Mouse (Mus musculus) liver, postnatal 0 days (tissue): Measurements from ENCODE around the gene Esrra. TPM values are rescaled to one million over a fixed set of nuclear protein-coding genes. Genes with fewer than 3 reads are reported as not detected.

Experiments used
- ATAC-seq: fragments of 200-750 bp; cut with Nextera tagmentation; 2 replicates; pipeline ENCODE4 v1.8.0; 2017; ENCODE audit warnings: mild to moderate bottlenecking, moderate library complexity
- DNase-seq: peaks from one replicate; pipeline ENCODE4 v3.0.0-alpha.2; 2016
- H3K27ac ChIP-seq: fragments of 300-500 bp; sonication (generic); 2 replicates; pipeline ENCODE4 v1.5.1; 2014; ENCODE audit warnings: antibody characterized with exemption, moderate library complexity, mild to moderate bottlenecking, low read depth
- H3K27me3 ChIP-seq: fragments of 300-500 bp; sonication (generic); 2 replicates; pipeline ENCODE4 v1.6.1; 2014; ENCODE audit warnings: low read length, control low read depth, mixed read lengths; ENCODE audit not compliant: insufficient read depth
- H3K36me3 ChIP-seq: fragments of 300-500 bp; sonication (generic); replicated peaks from 2 replicates; pipeline ENCODE4 v1.6.1; 2014; ENCODE audit warnings: mild to moderate bottlenecking, control low read depth, low read length, moderate library complexity, mixed read lengths; ENCODE audit not compliant: insufficient read depth
- H3K4me1 ChIP-seq: fragments of 300-500 bp; sonication (generic); 2 replicates; pipeline ENCODE4 v1.6.1; 2014; ENCODE audit warnings: antibody characterized with exemption, mild to moderate bottlenecking, control low read depth; ENCODE audit not compliant: insufficient read depth
- H3K4me2 ChIP-seq: fragments of 300-500 bp; sonication (generic); 2 replicates; pipeline ENCODE4 v1.6.1; 2014; ENCODE audit warnings: low read depth, mild to moderate bottlenecking, low read length, moderate library complexity, mixed read lengths
- H3K4me3 ChIP-seq: fragments of 300-500 bp; sonication (generic); 2 replicates; pipeline ENCODE4 v1.5.1; 2014; ENCODE audit warnings: low read depth, low read length
- H3K9ac ChIP-seq: fragments of 300-500 bp; sonication (generic); replicated peaks from 2 replicates; pipeline ENCODE4 v1.6.1; 2014; ENCODE audit warnings: mild to moderate bottlenecking, moderate library complexity
- H3K9me3 ChIP-seq: fragments of 300-500 bp; sonication (generic); 2 replicates; pipeline ENCODE4 v1.6.1; 2016; ENCODE audit warnings: mild to moderate bottlenecking, control low read depth, low read length, mixed read lengths
- CTCF ChIP-seq: sonication (generic); IDR thresholded peaks from 2 replicates; pipeline ENCODE4 v1.5.1; 2016; ENCODE audit warnings: antibody characterized with exemption, low read depth
- EP300 ChIP-seq: IDR thresholded peaks from 2 replicates; pipeline ENCODE4 v1.6.1; 2016; ENCODE audit warnings: antibody characterized with exemption, low read depth, mild to moderate bottlenecking
- WGBS: fragments of 180-500 bp; shearing (Covaris S2); extraction: QIAGEN DNeasy Blood & Tissue Kit; methylation state at CpG from one replicate; pipeline ENCODE4 v1.1.7; 2014; ENCODE audit not compliant: insufficient replicate concordance; 5-methylcytosine and 5-hydroxymethylcytosine counted together
- polyA plus RNA-seq: library from polyadenylated mRNA; unstranded; fragments of >200 nt; fragmentation: Nextera tagmentation; extraction: Ambion mirVana; gene quantifications from 2 replicates; pipeline ENCODE4 v1.2.1, GENCODE M21; 2015

The Esrra gene
- polyA plus RNA-seq, 1 experiment from 2014 or later = 8.2 TPM

DNA sequence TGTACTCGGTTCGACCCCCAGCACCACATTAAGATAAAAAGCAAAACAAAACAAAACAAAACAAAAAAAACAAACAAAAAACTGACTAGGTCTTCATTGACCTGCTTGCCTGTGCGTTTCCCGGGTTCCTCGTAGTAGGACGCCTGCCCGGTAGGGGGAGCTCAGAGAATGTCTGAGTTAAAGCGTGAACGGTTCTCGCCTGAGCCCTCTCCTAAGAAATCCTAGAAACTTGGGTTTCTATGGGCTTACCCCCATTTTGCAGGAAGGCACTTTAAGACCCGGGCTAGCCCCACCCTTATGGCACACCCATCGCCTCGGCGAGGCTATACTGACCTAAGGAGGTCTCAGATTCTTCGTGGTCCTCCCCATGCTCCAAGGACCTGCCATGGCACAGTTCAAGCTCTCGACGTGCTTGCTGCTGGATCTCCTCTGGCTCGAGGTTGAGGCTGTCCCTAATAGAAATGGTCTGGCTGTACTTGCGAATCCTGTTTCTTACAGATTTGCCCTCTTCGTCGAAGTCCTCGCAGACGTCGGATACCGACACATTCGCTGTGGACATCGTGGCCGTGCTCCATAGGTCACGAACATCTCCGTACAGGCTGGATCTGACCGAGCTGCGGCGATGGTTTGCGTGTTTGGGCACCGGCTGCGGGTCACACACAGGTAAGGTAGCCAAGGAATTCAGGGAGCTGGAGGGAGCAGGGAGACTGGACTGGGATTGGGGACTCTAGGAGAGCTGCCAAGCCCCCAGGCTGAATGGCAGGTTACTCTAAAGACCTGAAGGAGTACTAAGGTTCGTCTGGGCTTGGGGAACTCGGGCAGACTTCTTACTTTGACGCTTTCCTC is 3.1 kb upstream of the Esrra start:
- Histone ChIP-seq H3K4me1 (peaks cover 34% of the 10 kb centered on the region), H3K4me2 (peak overlapping the region; percentile 38), H3K27ac (no peak overlapping the region), H3K9ac (no peak overlapping the region), H3K9me3 (no peaks in the 10 kb centered on the region), H3K36me3 (0 out of 2 replicates have a peak, but pooled peaks cover 2% of the 10 kb centered on the region), H3K4me3 (0 out of 2 replicates have a peak overlapping the region, but pooled peaks have one; percentile 6), H3K27me3 (peaks cover 47% of the 10 kb centered on the region)
- TF ChIP-seq EP300 (no peak), CTCF (peak; percentile 84)
- DNase-seq (peak; percentile 85), ATAC-seq (no peak)
- 3% methylated on average over 39 of the region's 39 CpGs for WGBS

DNA sequence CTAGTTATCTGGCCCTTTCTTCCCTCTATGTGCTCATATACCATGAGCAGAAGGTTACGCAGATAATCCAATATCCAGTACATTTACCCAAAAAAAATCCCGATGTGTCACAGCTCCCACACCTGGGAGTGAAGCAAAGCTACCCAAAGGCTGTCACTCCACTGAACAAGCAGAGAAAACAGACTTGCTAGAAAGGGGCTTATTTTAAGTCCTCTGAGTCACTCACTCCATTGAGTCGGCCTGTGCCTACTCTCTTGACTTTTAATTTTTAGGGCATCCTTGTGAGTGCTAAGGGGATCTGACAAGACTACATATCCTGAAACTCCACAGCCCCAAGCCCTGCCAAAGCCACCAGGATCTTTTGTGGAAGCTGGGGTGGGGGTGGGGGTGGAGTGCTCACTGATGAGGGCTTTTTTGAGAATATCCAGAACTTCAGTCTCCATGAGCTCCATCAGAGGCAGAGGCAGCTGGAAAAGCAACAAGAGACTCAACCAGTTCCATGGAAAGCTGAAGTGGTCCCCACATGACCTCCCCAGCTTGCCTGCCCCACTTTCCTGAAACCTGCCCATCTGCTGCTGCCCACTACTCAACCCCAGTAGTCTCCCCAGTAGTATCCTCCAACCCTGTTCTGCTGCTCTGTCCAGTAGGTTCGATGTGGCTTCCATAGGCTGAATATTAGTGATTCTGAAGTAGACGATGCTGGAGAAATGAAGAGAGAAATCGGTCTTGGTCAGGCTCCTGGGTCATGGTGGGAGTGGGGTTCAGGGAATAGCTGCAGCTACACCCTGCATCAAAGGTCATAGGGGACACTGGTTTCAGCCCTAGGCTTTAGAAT is 1.5 kb upstream of the Esrra start:
- TF ChIP-seq EP300 = no peak
- no peak for TF ChIP-seq CTCF
- Histone ChIP-seq H3K4me3 (0 out of 2 replicates have a peak overlapping the region, but pooled peaks have one; percentile 71), H3K27me3 (peaks cover 41% of the 10 kb centered on the region)

DNA sequence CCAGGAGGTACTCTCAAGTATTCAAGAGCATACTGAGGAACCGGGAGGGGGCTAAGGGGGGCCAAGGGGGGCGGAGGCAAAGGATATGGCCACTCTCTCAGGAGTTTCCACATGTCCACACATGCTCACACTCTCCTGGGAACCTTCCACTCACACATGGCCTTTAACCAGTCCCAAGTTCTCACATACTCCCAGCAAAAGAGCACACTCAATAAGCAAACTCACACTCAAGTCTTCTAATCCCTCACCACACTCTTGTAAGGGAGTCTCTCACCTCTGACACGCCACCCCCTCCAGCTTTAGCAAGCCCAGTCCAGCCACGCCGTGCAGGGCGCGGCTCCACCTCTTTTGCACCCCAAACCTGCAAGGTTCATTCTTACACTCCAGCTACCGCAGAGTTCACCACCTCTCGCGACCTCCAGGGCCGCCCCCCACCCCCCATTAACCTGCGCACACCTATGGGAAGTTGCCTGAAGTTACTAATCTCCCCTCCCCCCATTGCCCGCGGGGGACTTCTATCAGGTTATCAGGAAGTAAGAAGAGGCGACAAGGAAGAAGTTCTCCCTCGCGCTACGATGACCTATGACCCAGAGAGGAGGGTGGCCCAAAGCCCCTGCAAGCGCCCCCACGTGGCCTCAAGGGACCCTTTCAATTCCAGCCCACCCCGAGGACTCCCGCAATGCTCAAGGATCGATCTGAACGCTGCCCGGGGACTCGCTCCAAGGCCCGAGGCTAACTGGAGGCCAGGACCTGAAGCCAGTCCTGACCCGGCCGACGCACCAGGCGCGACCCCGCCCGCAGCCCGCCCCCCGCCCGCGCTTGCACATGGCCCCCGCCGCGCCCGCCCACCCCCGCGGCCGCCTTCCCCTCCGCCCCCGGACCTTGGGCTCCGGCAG is 624 bp downstream of the Esrra start:
- WGBS = 1% methylated on average over 48 of the region's 48 CpGs
- Histone ChIP-seq H3K4me2 (peak overlapping the region; percentile 94), H3K4me1 (peaks cover 40% of the 10 kb centered on the region), H3K27me3 (peaks cover 20% of the 10 kb centered on the region), H3K9me3 (no peaks in the 10 kb centered on the region), H3K9ac (peak overlapping the region; percentile 79), H3K27ac (peak overlapping the region; percentile 92), H3K36me3 (peaks cover 12% of the 10 kb centered on the region), H3K4me3 (peak overlapping the region; percentile 71)
- peak; percentile 16 for ATAC-seq
- TF ChIP-seq EP300 (no peak), CTCF (peak; percentile 31; the same call in 1 of the 2 replicates)
- DNase-seq = peak; percentile 65

More for the DNA sequence above, 1.5 kb upstream of the Esrra start:
- no peak for DNase-seq
- no peak for ATAC-seq
- 60% methylated on average over 6 of the region's 6 CpGs for WGBS
- Histone ChIP-seq H3K9me3 (no peaks in the 10 kb centered on the region), H3K36me3 (peaks cover 12% of the 10 kb centered on the region), H3K27ac (peak overlapping the region; percentile 71; the same call in 1 of the 2 replicates), H3K9ac (peak overlapping the region; percentile 58), H3K4me2 (peak overlapping the region; percentile 89), H3K4me1 (peaks cover 42% of the 10 kb centered on the region)

DNA sequence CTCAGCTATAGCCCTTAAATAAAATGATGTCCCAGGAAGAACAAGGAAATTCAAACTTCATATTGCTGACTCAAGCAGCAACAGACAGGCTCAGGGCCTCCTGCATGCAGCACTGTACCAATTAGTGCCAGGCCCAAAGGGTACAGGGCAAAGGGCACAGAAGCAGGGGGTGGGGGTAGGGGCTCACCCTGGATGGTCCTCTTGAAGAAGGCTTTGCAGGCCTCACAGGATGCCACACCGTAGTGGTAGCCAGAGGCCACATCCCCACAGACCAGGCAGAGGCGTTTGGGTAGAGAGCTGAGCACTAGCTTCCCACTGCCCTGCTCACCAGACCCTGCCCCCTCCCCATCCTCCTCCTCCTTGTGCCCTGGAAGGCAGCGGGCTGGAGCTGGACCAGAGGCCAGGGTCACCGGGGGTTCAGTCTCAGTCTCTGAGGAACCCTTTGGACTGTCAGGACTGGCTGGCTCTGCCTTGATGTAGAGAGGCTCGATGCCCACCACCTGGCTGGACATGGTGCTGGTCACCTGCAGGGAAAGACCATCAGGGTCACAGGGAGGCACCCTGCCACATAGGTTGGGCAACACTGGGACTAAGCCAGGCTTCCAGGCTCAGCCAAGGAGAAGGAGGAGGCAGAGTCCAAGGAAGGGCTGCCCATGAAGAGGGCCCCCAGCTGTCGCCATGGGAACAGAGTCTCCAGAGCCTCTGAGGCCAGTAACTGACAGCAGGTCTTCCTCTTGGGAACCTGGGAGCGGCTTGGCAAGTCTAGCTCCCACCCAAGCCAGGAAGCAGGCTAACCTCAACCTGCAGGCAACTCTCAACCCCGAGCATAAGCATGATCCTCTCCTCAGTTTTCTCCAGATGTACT is 1.5 kb downstream of the Esrra start:
- Histone ChIP-seq H3K36me3 (peaks cover 12% of the 10 kb centered on the region), H3K27ac (peak overlapping the region; percentile 19; the same call in 1 of the 2 replicates), H3K4me2 (peak overlapping the region; percentile 94), H3K4me3 (peak overlapping the region; percentile 71), H3K9me3 (no peaks in the 10 kb centered on the region), H3K9ac (peak overlapping the region; percentile 79), H3K27me3 (peaks cover 11% of the 10 kb centered on the region), H3K4me1 (peaks cover 34% of the 10 kb centered on the region)
- DNase-seq = no peak
- no peak for ATAC-seq
- WGBS = 37% methylated on average over 8 of the region's 8 CpGs
- TF ChIP-seq EP300 (no peak), CTCF (no peak)

DNA sequence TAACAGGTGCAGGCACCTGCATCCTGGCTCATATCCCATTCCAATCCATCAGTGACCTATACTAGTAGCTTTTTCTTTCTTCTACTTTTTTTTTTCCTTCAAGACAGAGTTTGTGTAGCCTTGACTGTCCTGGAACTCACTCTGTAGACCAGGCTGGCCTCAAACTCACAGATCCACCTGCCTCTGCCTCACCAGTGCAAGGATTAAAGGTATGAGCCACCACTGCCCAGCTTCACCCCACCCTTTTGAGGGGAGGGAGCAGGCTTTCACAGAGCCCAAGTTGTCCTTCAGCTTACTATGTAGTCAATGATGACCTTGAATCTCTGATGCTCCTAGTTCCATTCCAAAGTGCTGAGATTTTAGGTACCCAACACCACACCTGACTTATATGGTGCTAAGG is 2.2 kb downstream of the Esrra start:
- H3K9me3 ChIP-seq = no peaks in the 10 kb centered on the region
- no peak overlapping the region for H3K4me2 ChIP-seq
- peaks cover 29% of the 10 kb centered on the region for H3K4me1 ChIP-seq
- DNase-seq (no peak), ATAC-seq (no peak)
- H3K9ac ChIP-seq = no peak overlapping the region
- H3K36me3 ChIP-seq = peaks cover 14% of the 10 kb centered on the region
- no peak overlapping the region for H3K4me3 ChIP-seq
- no peak overlapping the region for H3K27ac ChIP-seq
- peaks cover 5% of the 10 kb centered on the region; the same call in 1 of the 2 replicates for H3K27me3 ChIP-seq
- TF ChIP-seq EP300 (no peak), CTCF (no peak)
